Mouse (Mus musculus) CH12.LX (cell line): Measurements from ENCODE around the gene Zfp212. TPM values are rescaled to one million over a fixed set of nuclear protein-coding genes. Genes with fewer than 3 reads are reported as not detected.

ENCODE experiments used
- DNase-seq: peaks from one replicate; pipeline ENCODE4 v3.0.0-alpha.2; 2013; ENCODE audit errors: extremely low read depth
- H3K27ac ChIP-seq: 2 replicates; pipeline ENCODE4 v1.5.1; 2012; ENCODE audit warnings: low read depth, mild to moderate bottlenecking, control low read depth, moderate library complexity; ENCODE audit not compliant: insufficient read depth
- H3K27me3 ChIP-seq: replicated peaks from 2 replicates; pipeline ENCODE3; 2012; ENCODE audit warnings: inconsistent platforms
- H3K36me3 ChIP-seq, 2 experiments: replicated peaks in 1 of 2; 2 replicates each; pipeline versions ENCODE3 to v1.6.1; 2012; ENCODE audit warnings: inconsistent platforms in 1 of 2, low read length in 1 of 2, mild to moderate bottlenecking in 1 of 2, mixed read lengths in 1 of 2, moderate library complexity in 1 of 2; ENCODE audit not compliant: control insufficient read depth in 1 of 2, insufficient read depth in 1 of 2
- H3K4me1 ChIP-seq, 2 experiments: 2 replicates each; pipeline ENCODE4 v1.6.1; 2012; ENCODE audit warnings: inconsistent platforms in 1 of 2, moderate library complexity in 1 of 2; ENCODE audit not compliant: insufficient read depth in 2 of 2, control insufficient read depth in 1 of 2
- H3K4me2 ChIP-seq: 2 replicates; pipeline ENCODE4 v1.6.1; 2012; ENCODE audit warnings: low read depth, mild to moderate bottlenecking, control low read depth; ENCODE audit not compliant: poor library complexity, insufficient read depth, severe bottlenecking
- H3K4me3 ChIP-seq, 3 experiments: fragments of 150-350 bp in 1 of 3; sonication (generic) in 1 of 3; replicated peaks in 1 of 3; 2 replicates each; pipeline versions ENCODE3 to v1.5.1; 2011 to 2012; ENCODE audit warnings: low read depth in 2 of 3, low read length in 2 of 3, mild to moderate bottlenecking in 2 of 3, moderate library complexity in 2 of 3, control low read depth in 1 of 3, improper control_type of control experiment in 1 of 3, inconsistent platforms in 1 of 3, mixed read lengths in 1 of 3; ENCODE audit not compliant: poor library complexity in 1 of 3
- H3K79me2 ChIP-seq: replicated peaks from 2 replicates; pipeline ENCODE4 v1.6.1; 2012; ENCODE audit warnings: mild to moderate bottlenecking, moderate library complexity; ENCODE audit not compliant: control insufficient read depth, poor library complexity, insufficient read depth, severe bottlenecking; ENCODE audit errors: extremely low read depth
- H3K9ac ChIP-seq: 2 replicates; pipeline ENCODE4 v1.6.1; 2012; ENCODE audit warnings: low read depth, mild to moderate bottlenecking, control low read depth, moderate library complexity; ENCODE audit not compliant: insufficient read depth
- H3K9me3 ChIP-seq: replicated peaks from 2 replicates; pipeline ENCODE3; 2012; ENCODE audit warnings: low read length, inconsistent platforms, mixed read lengths
- BHLHE40 ChIP-seq: IDR thresholded peaks from 2 replicates; pipeline ENCODE4 v1.6.1; 2011; ENCODE audit warnings: mild to moderate bottlenecking, low read depth, low read length, improper control_type of control experiment
- CHD1 ChIP-seq: IDR thresholded peaks from 2 replicates; pipeline ENCODE4 v1.6.1; 2012; ENCODE audit warnings: low read depth, low read length, improper control_type of control experiment, inconsistent platforms
- CTCF ChIP-seq, 2 experiments: IDR thresholded peaks in 1 of 2; conservative IDR thresholded peaks in 1 of 2; 2 replicates each; pipeline ENCODE4 v1.5.1; 2011 to 2012; ENCODE audit warnings: low read depth in 2 of 2, low read length in 2 of 2, improper control_type of control experiment in 1 of 2, inconsistent platforms in 1 of 2, mild to moderate bottlenecking in 1 of 2, moderate library complexity in 1 of 2
- E2F4 ChIP-seq: IDR thresholded peaks from 2 replicates; pipeline ENCODE4 v1.6.1; 2011; ENCODE audit warnings: low read depth, low read length, improper control_type of control experiment; ENCODE audit not compliant: insufficient replicate concordance
- ELF1 ChIP-seq: IDR thresholded peaks from 2 replicates; pipeline ENCODE4 v1.6.1; 2014; ENCODE audit warnings: low read depth, mild to moderate bottlenecking, inconsistent platforms, low read length, improper control_type of control experiment
- JUND ChIP-seq: conservative IDR thresholded peaks from 2 replicates; pipeline ENCODE4 v1.6.1; 2011; ENCODE audit warnings: low read depth, low read length, improper control_type of control experiment
- MAFK ChIP-seq: IDR thresholded peaks from 2 replicates; pipeline ENCODE4 v1.6.1; 2011; ENCODE audit warnings: low read length, improper control_type of control experiment; ENCODE audit not compliant: insufficient replicate concordance
- MAX ChIP-seq: IDR thresholded peaks from 2 replicates; pipeline ENCODE4 v1.6.1; 2011; ENCODE audit warnings: low read length, improper control_type of control experiment
- MAZ ChIP-seq: IDR thresholded peaks from 2 replicates; pipeline ENCODE4 v1.6.1; 2012; ENCODE audit warnings: low read depth, mild to moderate bottlenecking, inconsistent platforms, low read length, improper control_type of control experiment, moderate library complexity
- MXI1 ChIP-seq: IDR thresholded peaks from 2 replicates; pipeline ENCODE4 v1.6.1; 2011; ENCODE audit warnings: mild to moderate bottlenecking, low read depth, low read length, improper control_type of control experiment
- NELFE ChIP-seq: IDR thresholded peaks from 2 replicates; pipeline ENCODE4 v1.6.1; 2011; ENCODE audit warnings: low read depth, low read length, improper control_type of control experiment
- PAX5 ChIP-seq: IDR thresholded peaks from 2 replicates; pipeline ENCODE4 v1.6.1; 2012; ENCODE audit warnings: low read length, inconsistent platforms, mixed read lengths
- POLR2AphosphoS2 ChIP-seq: IDR thresholded peaks from 2 replicates; pipeline ENCODE4 v1.6.1; 2011; ENCODE audit warnings: low read depth, low read length, improper control_type of control experiment
- RAD21 ChIP-seq: IDR thresholded peaks from 2 replicates; pipeline ENCODE4 v1.6.1; 2011; ENCODE audit warnings: low read depth, mild to moderate bottlenecking, low read length, improper control_type of control experiment, moderate library complexity
- RCOR1 ChIP-seq: conservative IDR thresholded peaks from 2 replicates; pipeline ENCODE4 v1.6.1; 2012; ENCODE audit warnings: low read depth, mild to moderate bottlenecking, inconsistent platforms, low read length, improper control_type of control experiment
- SIN3A ChIP-seq: IDR thresholded peaks from 2 replicates; pipeline ENCODE4 v1.6.1; 2012; ENCODE audit warnings: low read length, improper control_type of control experiment, inconsistent platforms
- TBP ChIP-seq: conservative IDR thresholded peaks from 2 replicates; pipeline ENCODE4 v1.6.1; 2011; ENCODE audit warnings: low read depth, low read length, improper control_type of control experiment
- USF1 ChIP-seq: IDR thresholded peaks from 2 replicates; pipeline ENCODE4 v1.6.1; 2014; ENCODE audit warnings: low read depth, mild to moderate bottlenecking, inconsistent platforms, low read length, improper control_type of control experiment
- ZKSCAN1 ChIP-seq: IDR thresholded peaks from 2 replicates; pipeline ENCODE4 v1.6.1; 2012; ENCODE audit warnings: low read depth, inconsistent platforms, low read length, improper control_type of control experiment, borderline replicate concordance
- ZMIZ1 ChIP-seq: IDR thresholded peaks from 2 replicates; pipeline ENCODE4 v1.6.1; 2012; ENCODE audit warnings: low read depth, mild to moderate bottlenecking, inconsistent platforms, low read length, improper control_type of control experiment
- ZNF384 ChIP-seq: IDR thresholded peaks from 2 replicates; pipeline ENCODE4 v1.6.1; 2012; ENCODE audit warnings: low read depth, low read length, improper control_type of control experiment, inconsistent platforms
- dilution Hi-C: fragments of 300-500 bp; cut with MboI; formaldehyde crosslinking; loops from 2 replicates; pipeline ENCODE4 v1.14.3; 2020; ENCODE audit warnings: low sequenced_read_pairs; ENCODE audit not compliant: extremely low pct_unique_long_range_greater_than_20kb, extremely low pct_ligation_motif_present
- in situ Hi-C: fragments of 300-500 bp; cut with MboI; formaldehyde crosslinking; loops from 3 replicates; pipeline ENCODE4 v1.14.3; 2019; ENCODE audit warnings: low sequenced_read_pairs, low pct_ligation_motif_present, low pct_unique_long_range_greater_than_20kb, mixed read lengths
- polyA plus RNA-seq: library from polyadenylated mRNA; unstranded; fragments of >175 nt; gene quantifications from 2 replicates; pipeline ENCODE4 v1.2.1, GENCODE M21; 2012; ENCODE audit warnings: low read depth; ENCODE audit not compliant: insufficient read length
- total RNA-seq, 2 experiments: library from RNA; depleted of rRNA; stranded (reverse); fragments of 300-350 nt in 1 of 2; fragments of >200 nt in 1 of 2; gene quantifications; 2 replicates each; pipeline ENCODE4 v1.2.3; 2012 to 2014

The Zfp212 gene
- total and polyA plus RNA-seq, 3 experiments = 5.1 to 12.1 (median 6.3) TPM

GRCm38 (mm10) chr6:47872266-47872665 lies 48.0 kb upstream of the Zfp212 start:
- DNase-seq = no peak
- Histone ChIP-seq H3K36me3 (peaks cover 3 to 15% of the 10 kb centered on the region in 2 experiments), H3K27ac (no peak overlapping the region), H3K79me2 (no peaks in the 10 kb centered on the region), H3K4me2 (no peak overlapping the region), H3K9ac (no peak overlapping the region), H3K9me3 (no peaks in the 10 kb centered on the region), H3K4me1 (no peaks in the 10 kb centered on the region), H3K27me3 (no peaks in the 10 kb centered on the region), H3K4me3 (no peak overlapping the region)
- dilution Hi-C loops = no loop called here
- in situ Hi-C loops = no loop called here
- TF ChIP-seq SIN3A = no peak
- no peak for TF ChIP-seq POLR2AphosphoS2
- TF ChIP-seq BHLHE40 = no peak
- no peak for TF ChIP-seq MAFK
- no peak for TF ChIP-seq CTCF (conservative IDR thresholded peaks at IDR 0.05 in 1 of 2, IDR thresholded peaks at IDR 0.05 in 1 of 2; ENCODE audit: low read depth in 2 of 2, low read length in 2 of 2)
- no peak for TF ChIP-seq ZMIZ1
- TF ChIP-seq NELFE = no peak
- TF ChIP-seq RCOR1 = no peak
- no peak for TF ChIP-seq JUND
- TF ChIP-seq PAX5 = no peak
- TF ChIP-seq E2F4 = no peak
- TF ChIP-seq RAD21 = no peak
- TF ChIP-seq MAZ = no peak

- peak within 1 kb of the TSS; percentile 48 for H3K27ac ChIP-seq
- dilution Hi-C loops (no loop called here), in situ Hi-C loops (no loop called here)
These were observed 43.2 kb upstream of the Zfp212 start, which contains the start of gene Zfp282 for GRCm38 (mm10) chr6:47877058-47877457. TSS of gene Zfp282 (plus strand) at chr6:47877204.

More at GRCm38 (mm10) chr6:47877058-47877457, 43.2 kb upstream of the Zfp212 start, which contains the start of gene Zfp282:
- H3K36me3 ChIP-seq = peaks cover 18 to 24% of the 10 kb centered on the region in 2 experiments
- 0 out of 2 replicates have a peak, but pooled peaks have one; percentile 42 for TF ChIP-seq ZNF384
- no peak for TF ChIP-seq NELFE
- TF ChIP-seq ZMIZ1 = no peak
- no peak for TF ChIP-seq RAD21
- TF ChIP-seq MAX = no peak
- peak; percentile 95 for TF ChIP-seq ZKSCAN1
- no peak for TF ChIP-seq TBP
- no peak for TF ChIP-seq MAFK
- no peak for TF ChIP-seq CHD1
- no peak for TF ChIP-seq CTCF (conservative IDR thresholded peaks at IDR 0.05 in 1 of 2, IDR thresholded peaks at IDR 0.05 in 1 of 2; ENCODE audit: low read depth in 2 of 2, low read length in 2 of 2)
- TF ChIP-seq ELF1 = no peak
- no peak for TF ChIP-seq USF1
- TF ChIP-seq MXI1 = no peak
- H3K9me3 ChIP-seq = no peaks in the 10 kb centered on the region
- H3K27me3 ChIP-seq = no peaks in the 10 kb centered on the region
- H3K79me2 ChIP-seq = peaks cover 7% of the 10 kb centered on the region
- H3K9ac ChIP-seq = peak within 1 kb of the TSS; percentile 73
- peak within 1 kb of the TSS; percentile 96; the same call in 1 of the 2 replicates for H3K4me2 ChIP-seq
- peak within 1 kb of the TSS; percentile 69 to 85 (median 74) for H3K4me3 ChIP-seq
- no peak for DNase-seq
- H3K4me1 ChIP-seq = peaks cover 6 to 27% of the 10 kb centered on the region in 2 experiments; a peak in 3 of 4 replicates
